Mouse (Mus musculus): ENCODE results near the gene Spata13. TPM values are rescaled to one million over a fixed set of nuclear protein-coding genes. Genes with fewer than 3 reads are reported as not detected.

The Spata13 gene
- polyA plus RNA-seq, 1 experiment from 2014 or later, result 14.3 TPM

DNA sequence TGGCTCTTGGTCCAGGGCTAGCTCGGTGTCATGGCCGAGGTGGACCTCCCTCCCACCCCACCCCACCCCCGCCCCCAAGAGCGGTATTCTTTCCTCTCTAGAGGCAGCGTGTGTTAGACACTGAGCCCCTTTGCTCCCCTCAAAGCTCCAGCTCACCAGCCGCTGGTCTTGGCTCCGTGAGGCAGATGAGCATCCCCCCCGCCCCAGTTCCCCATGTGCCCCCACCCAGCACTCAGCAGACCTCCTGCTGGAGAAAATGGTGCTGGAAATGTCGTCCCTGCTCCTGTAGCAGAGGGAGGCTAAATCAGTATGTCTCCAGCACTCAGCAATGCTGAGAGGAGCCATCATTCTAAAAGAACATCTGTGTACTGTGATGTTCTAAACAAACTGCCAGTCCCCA, 109.9 kb downstream of the Spata13 start:
- TF ChIP-seq CTCF (IDR thresholded peaks at IDR 0.05; ENCODE audit: low read depth), result no peak
- 40% methylated on average over 9 of the region's 9 CpGs for WGBS
- H3K27ac ChIP-seq (ENCODE audit: low read depth), result no peak overlapping the region
- DNase-seq (no peak), ATAC-seq (ENCODE audit: insufficient read depth) (no peak)
- H3K4me3 ChIP-seq (ENCODE audit: low read depth, low read length), result no peak overlapping the region
- no peak overlapping the region for H3K9ac ChIP-seq
- H3K36me3 ChIP-seq (ENCODE audit: insufficient read depth), result 0 out of 2 replicates have a peak, but pooled peaks cover 13% of the 10 kb centered on the region
- no peaks in the 10 kb centered on the region for H3K27me3 ChIP-seq (ENCODE audit: insufficient read depth, low read length)
- no peak overlapping the region for H3K4me2 ChIP-seq
- H3K4me1 ChIP-seq (ENCODE audit: insufficient read depth), result peaks cover 13% of the 10 kb centered on the region; the same call in 1 of the 2 replicates
- no peaks in the 10 kb centered on the region for H3K9me3 ChIP-seq (ENCODE audit: low read depth, low read length)

GRCm38 (mm10) chr14:60745201-60745600, 111.4 kb downstream of the Spata13 start:
- no peaks in the 10 kb centered on the region for H3K9me3 ChIP-seq (ENCODE audit: low read depth, low read length)
- no peak overlapping the region for H3K4me2 ChIP-seq
- DNase-seq (peak; percentile 53), ATAC-seq (ENCODE audit: insufficient read depth) (no peak; the same call in 1 of the 2 replicates)
- no peaks in the 10 kb centered on the region for H3K27me3 ChIP-seq (ENCODE audit: insufficient read depth, low read length)
- H3K4me1 ChIP-seq (ENCODE audit: insufficient read depth), result peaks cover 13% of the 10 kb centered on the region; the same call in 1 of the 2 replicates
- H3K27ac ChIP-seq (ENCODE audit: low read depth), result no peak overlapping the region
- no peak overlapping the region for H3K4me3 ChIP-seq (ENCODE audit: low read depth, low read length)
- WGBS, result 40% methylated on average over 6 of the region's 6 CpGs
- no peak for TF ChIP-seq CTCF (IDR thresholded peaks at IDR 0.05; ENCODE audit: low read depth)
- no peak overlapping the region for H3K9ac ChIP-seq
- H3K36me3 ChIP-seq (ENCODE audit: insufficient read depth), result 0 out of 2 replicates have a peak, but pooled peaks cover 13% of the 10 kb centered on the region

DNA sequence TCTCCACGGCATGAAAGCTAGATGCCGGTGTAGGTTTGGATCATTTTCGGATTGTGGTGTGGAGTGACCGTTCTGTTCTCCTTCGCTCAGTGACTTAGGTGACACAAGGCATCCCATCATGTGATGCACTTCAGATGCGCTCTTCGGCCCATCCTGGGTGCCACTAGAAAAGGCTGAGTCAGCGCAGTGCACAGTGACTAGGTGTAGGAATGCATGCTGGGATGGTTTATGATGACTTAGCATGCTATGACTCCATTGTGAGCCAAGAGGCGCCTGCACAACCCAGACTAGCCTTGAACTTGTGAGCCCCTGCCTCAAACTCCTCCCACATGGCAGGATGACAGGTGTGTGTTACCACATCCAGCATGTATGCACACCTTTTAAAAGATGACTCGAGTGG, 112.3 kb downstream of the Spata13 start:
- no peak overlapping the region for H3K4me3 ChIP-seq (ENCODE audit: low read depth, low read length)
- no peak overlapping the region for H3K27ac ChIP-seq (ENCODE audit: low read depth)
- no peak for DNase-seq
- 0 out of 2 replicates have a peak, but pooled peaks cover 13% of the 10 kb centered on the region for H3K36me3 ChIP-seq (ENCODE audit: insufficient read depth)
- no peaks in the 10 kb centered on the region for H3K9me3 ChIP-seq (ENCODE audit: low read depth, low read length)
- H3K9ac ChIP-seq, result no peak overlapping the region
- H3K4me2 ChIP-seq, result no peak overlapping the region
- no peak for TF ChIP-seq CTCF (IDR thresholded peaks at IDR 0.05; ENCODE audit: low read depth)
- H3K27me3 ChIP-seq (ENCODE audit: insufficient read depth, low read length), result no peaks in the 10 kb centered on the region
- peaks cover 13% of the 10 kb centered on the region; the same call in 1 of the 2 replicates for H3K4me1 ChIP-seq (ENCODE audit: insufficient read depth)
- ATAC-seq (ENCODE audit: insufficient read depth), result no peak
- WGBS, result 90% methylated on average over 10 of the region's 10 CpGs

DNA sequence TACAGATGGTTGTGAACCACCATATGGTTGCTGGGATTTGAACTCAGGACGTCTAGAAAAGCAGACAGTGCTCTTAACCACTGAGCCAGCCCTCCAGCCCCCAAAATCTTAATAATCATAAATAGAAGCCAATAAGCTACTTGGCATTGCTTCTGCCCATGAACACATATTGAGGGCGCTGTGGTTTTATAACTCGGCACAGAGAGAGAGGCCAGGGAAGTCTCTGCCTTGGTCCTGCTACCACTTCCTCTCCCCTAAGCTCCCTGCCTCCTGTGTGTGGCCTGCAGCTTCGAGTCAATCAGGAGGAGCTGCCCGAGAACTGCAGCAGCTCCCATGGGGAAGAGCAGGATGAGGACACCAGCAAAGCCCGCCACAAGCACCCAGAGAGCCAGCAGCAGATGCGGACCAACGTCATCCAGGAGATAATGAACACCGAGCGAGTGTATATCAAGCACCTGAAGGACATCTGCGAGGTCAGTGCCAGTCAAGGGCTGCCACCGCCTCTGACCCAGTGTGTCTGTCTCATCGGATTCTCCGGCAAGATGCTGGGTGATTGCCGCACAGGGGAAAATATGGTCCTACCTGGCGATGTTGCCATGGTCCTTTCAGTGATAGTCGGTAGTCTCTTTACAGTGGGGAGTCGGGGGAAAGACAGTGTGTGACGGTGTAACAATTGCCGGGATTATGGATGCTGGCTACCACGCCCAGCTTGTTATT, 113.5 kb downstream of the Spata13 start:
- ATAC-seq (ENCODE audit: insufficient read depth), result no peak
- no peak for TF ChIP-seq CTCF (IDR thresholded peaks at IDR 0.05; ENCODE audit: low read depth)
- no peak overlapping the region for H3K9ac ChIP-seq
- WGBS, result 84% methylated on average over 21 of the region's 21 CpGs
- no peak for DNase-seq
- no peak overlapping the region for H3K27ac ChIP-seq (ENCODE audit: low read depth)
- H3K27me3 ChIP-seq (ENCODE audit: insufficient read depth, low read length), result no peaks in the 10 kb centered on the region
- H3K4me2 ChIP-seq, result no peak overlapping the region
- H3K4me1 ChIP-seq (ENCODE audit: insufficient read depth), result peaks cover 4% of the 10 kb centered on the region; the same call in 1 of the 2 replicates
- H3K36me3 ChIP-seq (ENCODE audit: insufficient read depth), result peaks cover 13% of the 10 kb centered on the region; the same call in 1 of the 2 replicates
- H3K4me3 ChIP-seq (ENCODE audit: low read depth, low read length), result no peak overlapping the region
- H3K9me3 ChIP-seq (ENCODE audit: low read depth, low read length), result no peaks in the 10 kb centered on the region

GRCm38 (mm10) chr14:60749880-60750279, 116.1 kb downstream of the Spata13 start:
- no peak overlapping the region for H3K9ac ChIP-seq
- H3K27ac ChIP-seq (ENCODE audit: low read depth), result no peak overlapping the region
- H3K4me3 ChIP-seq (ENCODE audit: low read depth, low read length), result no peak overlapping the region
- ATAC-seq (ENCODE audit: insufficient read depth), result no peak
- TF ChIP-seq CTCF (IDR thresholded peaks at IDR 0.05; ENCODE audit: low read depth), result no peak
- peaks cover 18% of the 10 kb centered on the region for H3K36me3 ChIP-seq (ENCODE audit: insufficient read depth)
- no peaks in the 10 kb centered on the region for H3K27me3 ChIP-seq (ENCODE audit: insufficient read depth, low read length)
- 0 out of 2 replicates have a peak, but pooled peaks cover 1% of the 10 kb centered on the region for H3K4me1 ChIP-seq (ENCODE audit: insufficient read depth)
- H3K9me3 ChIP-seq (ENCODE audit: low read depth, low read length), result no peaks in the 10 kb centered on the region
- DNase-seq, result no peak
- 55% methylated on average over 12 of the region's 12 CpGs for WGBS
- no peak overlapping the region for H3K4me2 ChIP-seq

DNA sequence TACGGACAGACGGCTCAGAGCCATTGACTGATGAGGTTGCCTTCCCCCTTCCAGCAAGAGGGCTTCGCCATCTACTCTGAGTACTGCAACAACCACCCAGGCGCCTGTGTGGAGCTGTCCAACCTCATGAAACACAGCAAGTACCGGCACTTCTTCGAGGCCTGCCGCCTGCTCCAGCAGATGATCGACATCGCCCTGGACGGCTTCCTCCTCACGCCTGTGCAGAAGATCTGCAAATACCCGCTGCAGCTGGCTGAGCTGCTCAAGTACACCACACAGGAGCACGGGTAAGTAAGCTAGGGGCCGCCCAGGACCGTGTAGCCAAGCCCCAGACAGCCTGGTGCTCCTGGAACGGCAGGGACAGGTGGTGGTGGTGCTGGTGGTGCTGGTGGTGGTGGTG, 117.8 kb downstream of the Spata13 start:
- no peak overlapping the region for H3K4me3 ChIP-seq (ENCODE audit: low read depth, low read length)
- no peak overlapping the region for H3K9ac ChIP-seq
- no peak for DNase-seq
- no peaks in the 10 kb centered on the region for H3K9me3 ChIP-seq (ENCODE audit: low read depth, low read length)
- H3K27ac ChIP-seq (ENCODE audit: low read depth), result no peak overlapping the region
- 83% methylated on average over 16 of the region's 16 CpGs for WGBS
- ATAC-seq (ENCODE audit: insufficient read depth), result no peak; the same call in 1 of the 2 replicates
- no peaks in the 10 kb centered on the region for H3K27me3 ChIP-seq (ENCODE audit: insufficient read depth, low read length)
- H3K36me3 ChIP-seq (ENCODE audit: insufficient read depth), result peaks cover 19% of the 10 kb centered on the region
- TF ChIP-seq CTCF (IDR thresholded peaks at IDR 0.05; ENCODE audit: low read depth), result no peak
- no peaks in the 10 kb centered on the region for H3K4me1 ChIP-seq (ENCODE audit: insufficient read depth)
- H3K4me2 ChIP-seq, result no peak overlapping the region

GRCm38 (mm10) chr14:60752892-60753800, 119.3 kb downstream of the Spata13 start:
- H3K36me3 ChIP-seq (ENCODE audit: insufficient read depth), result peaks cover 10% of the 10 kb centered on the region
- H3K4me3 ChIP-seq (ENCODE audit: low read depth, low read length), result no peak overlapping the region
- DNase-seq (no peak), ATAC-seq (ENCODE audit: insufficient read depth) (no peak)
- 82% methylated on average over 14 of the region's 14 CpGs for WGBS
- no peak overlapping the region for H3K9ac ChIP-seq
- no peak overlapping the region for H3K27ac ChIP-seq (ENCODE audit: low read depth)
- H3K9me3 ChIP-seq (ENCODE audit: low read depth, low read length), result no peaks in the 10 kb centered on the region
- H3K4me1 ChIP-seq (ENCODE audit: insufficient read depth), result no peaks in the 10 kb centered on the region
- no peak overlapping the region for H3K4me2 ChIP-seq
- no peaks in the 10 kb centered on the region for H3K27me3 ChIP-seq (ENCODE audit: insufficient read depth, low read length)
- TF ChIP-seq CTCF (IDR thresholded peaks at IDR 0.05; ENCODE audit: low read depth), result no peak
